Mouse (Mus musculus): ENCODE measurements around the gene Daam2.
A peak's percentile ranks its signal among the peaks of the same experiment; 100 is the strongest.

Daam2 gene

DNA sequence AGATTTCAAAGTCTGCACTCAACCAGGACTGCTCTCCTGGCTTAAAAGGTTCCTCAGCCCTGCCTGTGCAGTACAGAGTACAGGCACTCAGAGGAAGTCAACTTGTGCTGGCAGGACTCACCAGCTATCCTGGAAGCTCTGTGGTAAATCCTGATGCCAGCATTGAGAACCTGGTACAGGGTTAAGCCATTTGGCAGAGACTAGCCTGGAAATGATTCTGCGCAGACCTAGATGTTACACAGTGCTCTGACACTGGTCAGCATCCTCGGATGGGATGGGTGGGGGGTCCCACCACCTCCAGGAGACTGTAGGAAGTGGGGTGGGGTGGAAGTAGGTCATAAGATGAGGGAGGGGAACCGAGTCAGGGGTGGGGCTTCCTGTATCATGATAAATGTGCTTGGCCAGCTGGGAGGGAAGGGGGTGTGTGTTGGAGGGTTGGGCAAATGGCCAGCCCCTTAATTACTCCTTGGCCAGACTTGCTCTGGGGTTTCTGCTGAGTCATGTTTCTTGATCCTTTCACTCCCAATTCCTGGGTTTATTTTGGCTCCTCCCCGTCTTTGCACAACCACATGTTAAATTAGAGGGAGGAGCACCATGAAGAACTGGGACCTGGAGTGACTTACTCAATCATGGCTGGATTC lies 132.0 kb downstream of the Daam2 start:
- DNase-seq (ENCODE audit: low spot score in 2 of 2), result peak; percentile 27 to 51

DNA sequence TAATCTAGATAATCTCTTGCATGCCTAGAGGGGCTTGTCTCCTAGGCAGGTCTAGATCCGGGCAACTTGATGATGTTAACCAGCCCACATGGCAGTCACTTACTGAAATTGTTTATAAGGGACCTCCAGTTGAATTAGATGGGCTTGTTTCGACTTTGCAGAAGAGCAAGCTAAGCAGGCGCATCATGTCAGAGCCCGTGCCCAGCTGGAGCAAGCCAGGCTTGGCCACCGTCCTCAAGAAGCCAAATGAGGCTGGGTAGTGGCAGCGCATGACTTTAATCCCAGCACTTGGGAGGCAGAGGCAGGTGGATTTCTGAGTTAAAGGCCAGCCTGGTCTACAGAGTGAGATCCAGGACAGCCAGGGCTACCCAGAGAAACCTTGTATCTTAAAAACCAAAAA lies 133.0 kb downstream of the Daam2 start:
- DNase-seq (ENCODE audit: low spot score in 2 of 2), result no peak

DNA sequence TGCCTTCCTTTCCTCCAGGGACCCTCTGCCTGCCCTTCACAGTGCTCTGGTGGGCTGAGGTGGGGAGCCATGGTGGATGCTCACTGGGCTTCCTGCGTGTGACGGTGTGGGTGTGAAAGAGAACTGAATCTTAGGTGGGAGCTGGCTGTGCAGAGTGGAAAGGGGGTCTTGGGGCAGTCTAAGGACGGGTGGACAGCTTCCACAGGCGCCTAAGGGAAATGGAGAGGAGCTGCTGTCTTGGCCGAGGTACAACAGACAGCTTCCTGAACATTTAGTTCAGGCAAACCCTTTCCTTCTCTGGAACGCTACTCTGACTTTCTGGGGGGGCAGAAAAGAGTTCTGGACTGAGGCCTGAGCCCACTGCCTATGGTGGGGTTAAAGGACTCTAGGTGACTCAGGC lies 134.0 kb downstream of the Daam2 start:
- no peak for DNase-seq (ENCODE audit: low spot score in 2 of 2)

DNA sequence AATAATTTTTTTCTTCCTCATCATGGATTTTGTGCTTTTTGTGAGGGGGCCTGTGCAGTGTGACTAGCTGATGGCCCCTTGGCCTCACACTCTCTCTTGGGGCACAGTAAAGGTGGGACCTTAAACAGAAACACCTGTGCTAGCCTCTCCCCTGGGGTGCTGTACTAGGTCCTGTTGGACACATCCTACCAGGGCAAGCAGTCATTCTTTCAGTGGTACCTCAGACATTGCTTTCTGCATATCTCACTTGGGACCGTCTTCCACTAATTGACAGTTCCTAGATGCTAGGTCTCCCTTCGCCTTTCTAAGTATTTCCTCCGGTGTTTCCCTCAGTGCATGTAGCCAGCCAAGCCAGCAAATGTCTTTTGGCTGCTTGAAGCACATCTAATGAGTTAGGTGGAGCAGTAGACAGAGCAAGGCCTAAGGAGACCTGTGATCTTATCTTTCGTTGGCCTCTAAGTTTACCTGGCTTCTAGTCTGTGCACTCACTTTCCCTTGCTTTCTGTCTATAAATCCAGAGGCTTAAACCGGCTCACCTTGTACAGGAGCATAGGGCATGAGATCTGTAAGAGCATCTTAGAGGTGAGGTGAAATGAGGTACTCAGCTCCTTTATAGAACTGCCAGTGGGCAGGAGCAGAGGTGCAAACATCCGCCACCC lies 134.5 kb downstream of the Daam2 start:
- DNase-seq (ENCODE audit: low spot score in 2 of 2), result no peak

DNA sequence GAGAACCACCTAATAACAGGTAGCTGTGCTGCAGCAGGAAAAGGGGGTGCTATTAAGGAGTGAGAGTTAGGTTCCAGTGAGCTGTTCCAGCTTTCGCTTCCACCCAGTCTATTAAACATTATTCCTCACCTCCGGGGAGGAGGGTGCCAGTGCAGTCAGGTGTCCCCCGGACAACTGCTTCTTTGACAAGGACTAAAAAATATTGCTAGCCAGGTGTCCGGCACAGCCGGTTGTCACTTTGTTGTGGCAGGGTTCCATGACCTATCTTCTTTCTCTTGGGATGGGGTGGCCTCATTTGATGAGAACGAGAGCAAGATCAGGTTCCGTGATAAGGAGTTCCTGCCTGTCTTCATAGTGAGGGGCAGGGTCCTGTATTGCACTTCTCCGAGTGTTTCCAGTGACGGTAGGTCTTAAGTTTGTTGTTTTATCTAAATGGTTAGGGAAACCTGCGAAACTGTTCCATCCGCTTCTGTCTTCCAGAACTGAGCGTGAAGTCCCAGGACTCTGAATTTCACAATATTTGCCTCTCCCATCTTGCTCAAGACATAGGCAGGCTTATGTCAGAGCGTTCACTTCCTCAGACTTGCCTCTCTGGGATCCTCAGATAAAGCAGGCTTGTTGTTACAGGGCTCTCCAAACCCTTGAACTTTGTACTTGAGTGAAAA lies 135.3 kb downstream of the Daam2 start:
- no peak for DNase-seq (ENCODE audit: low spot score in 2 of 2)

DNA sequence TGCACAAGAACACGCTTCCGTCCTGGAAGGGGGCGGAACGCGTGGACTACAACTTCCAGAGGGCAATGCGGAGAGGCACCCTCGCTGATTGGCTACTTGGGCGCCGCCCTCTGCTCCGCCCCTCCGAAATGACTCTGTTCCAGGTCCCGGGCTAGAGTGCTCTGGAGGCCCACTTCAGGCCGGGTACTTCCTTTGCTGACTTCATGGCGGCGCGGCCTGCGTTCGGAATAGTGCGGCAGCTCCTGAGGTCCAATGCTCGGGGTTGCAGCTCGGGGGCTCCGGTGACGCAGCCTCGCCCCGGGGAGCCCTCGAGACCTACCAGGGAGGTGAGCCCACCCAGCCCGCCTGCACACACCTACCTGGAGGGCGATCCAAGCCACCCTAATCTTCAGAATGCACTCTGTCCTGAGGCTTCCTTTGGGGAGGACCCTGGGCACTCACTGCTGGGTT lies 135.9 kb downstream of the Daam2 start, which contains the start of gene Mocs1:
Gene Mocs1 (plus strand): TSS at position 124 of the 450 bp plus-strand sequence.
- DNase-seq (ENCODE audit: low spot score in 2 of 2), result peak; percentile 94 to 96

DNA sequence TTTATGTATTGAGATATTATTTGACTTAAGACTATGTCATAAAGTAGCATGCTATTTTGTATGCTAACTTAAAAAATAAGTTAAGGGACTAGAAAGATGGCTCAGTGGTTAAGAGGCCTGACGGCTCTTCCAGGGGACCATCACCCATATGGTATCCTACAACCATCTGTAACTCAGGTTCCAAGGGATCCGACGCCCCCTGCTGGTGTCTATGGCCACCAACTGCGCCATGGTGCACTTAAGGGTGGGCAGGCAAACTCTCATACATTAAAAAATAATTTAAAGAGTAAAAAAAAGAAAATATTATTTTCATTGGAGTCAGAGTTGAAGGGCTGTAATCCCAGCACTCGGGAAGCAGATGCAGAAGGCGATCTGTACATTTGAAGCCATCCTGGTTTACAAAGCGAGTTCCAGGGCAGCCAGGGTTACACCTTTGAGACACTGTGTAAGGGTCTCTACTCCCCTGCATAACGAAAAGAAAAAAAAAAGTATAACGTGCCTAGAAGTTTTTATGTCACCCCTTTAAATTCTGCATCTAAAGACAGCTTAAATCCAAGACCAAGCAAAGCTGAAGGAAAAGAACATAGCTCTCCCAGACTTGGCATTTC lies 136.4 kb downstream of the Daam2 start:
- DNase-seq (ENCODE audit: low spot score in 2 of 2), result no peak

DNA sequence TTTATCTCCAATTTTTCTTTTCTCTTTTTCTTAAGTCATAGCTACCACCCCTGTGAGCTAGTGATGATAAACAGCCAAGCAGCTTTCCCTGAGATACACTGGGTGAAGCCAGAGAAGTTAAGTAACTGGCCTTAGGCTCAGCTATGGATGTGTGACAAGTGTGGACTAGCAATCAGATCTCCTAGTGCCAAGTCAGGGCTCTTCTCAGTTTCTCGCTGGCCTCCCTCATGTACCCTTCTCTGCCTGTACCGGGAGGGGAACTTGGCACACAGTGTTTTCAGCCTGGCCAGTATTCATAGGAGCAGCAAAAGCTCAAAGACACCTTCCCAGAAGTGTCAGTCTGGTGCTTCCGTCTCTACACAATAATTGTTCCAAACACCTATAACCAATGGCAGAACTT lies 140.3 kb downstream of the Daam2 start:
- DNase-seq (ENCODE audit: low spot score in 2 of 2), result no peak

DNA sequence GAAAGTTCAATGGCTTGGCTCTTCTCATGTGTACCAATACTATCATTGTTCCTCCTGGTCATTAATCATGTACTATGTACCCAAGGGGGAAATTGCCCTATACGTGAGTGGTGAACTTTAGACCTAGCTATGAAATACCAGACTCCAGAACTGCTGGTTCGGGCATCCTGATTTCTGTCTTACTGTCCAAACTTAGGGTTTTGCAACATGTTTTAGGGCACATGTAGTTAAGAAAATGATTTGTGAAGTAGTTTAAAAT lies 141.1 kb downstream of the Daam2 start:
- no peak for DNase-seq (ENCODE audit: low spot score in 2 of 2)

DNA sequence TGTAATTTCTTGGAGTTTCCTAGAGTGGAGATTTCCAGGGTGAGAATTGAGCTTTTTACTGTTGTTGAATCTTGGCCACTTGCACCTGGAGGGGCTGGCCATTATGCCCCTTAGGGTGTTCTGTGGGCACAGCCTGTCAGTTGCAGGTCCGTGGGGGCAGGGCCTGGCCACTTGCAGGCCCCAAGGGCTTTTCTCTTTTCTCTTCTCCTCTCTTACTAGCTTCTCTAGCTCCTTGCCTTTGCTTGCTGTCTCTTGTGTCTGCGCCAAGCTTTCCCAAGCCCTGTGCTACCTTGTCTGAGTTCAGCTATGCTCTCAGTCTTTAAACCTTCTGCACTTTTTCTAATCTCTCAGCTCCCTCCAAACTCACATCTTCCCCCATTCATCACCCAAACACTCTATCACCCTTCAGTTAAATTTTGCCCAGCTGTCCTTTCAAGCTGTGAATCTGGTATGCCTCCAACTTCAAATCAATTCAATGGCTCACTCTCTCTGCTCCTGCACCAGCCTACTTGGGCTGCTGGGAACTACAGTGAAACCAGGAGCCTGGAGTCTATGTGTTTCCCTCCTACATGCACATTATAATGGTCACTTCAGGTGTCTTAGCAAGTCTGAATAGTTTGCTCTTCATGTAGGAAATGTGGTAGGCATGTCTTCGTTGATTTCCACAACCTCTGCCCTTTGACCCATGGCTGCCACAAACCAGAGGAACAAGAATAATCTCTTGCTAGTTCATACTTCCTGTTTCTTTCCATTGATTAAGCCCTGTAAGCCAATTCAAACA lies 141.7 kb downstream of the Daam2 start:
- DNase-seq (ENCODE audit: low spot score in 2 of 2), result no peak

DNA sequence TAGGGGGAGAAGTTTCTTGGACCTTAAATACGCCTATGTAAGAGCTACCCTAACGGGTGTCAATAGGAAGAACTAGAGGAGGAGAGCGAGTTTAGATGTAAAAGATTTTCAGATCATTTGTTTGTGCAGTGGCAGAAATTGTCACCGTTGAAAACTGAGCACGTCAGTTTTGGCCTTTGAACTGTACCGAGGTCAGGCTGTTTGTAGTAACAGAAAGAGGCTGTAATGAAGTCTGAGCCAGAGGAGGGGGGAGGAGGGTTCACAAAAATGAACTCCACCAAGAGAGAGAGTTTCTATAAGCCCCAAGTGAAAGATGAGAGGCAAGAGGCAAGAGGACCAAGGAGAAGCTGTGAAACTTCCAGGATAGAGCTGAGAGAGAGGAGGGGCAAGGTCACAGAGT lies 144.3 kb downstream of the Daam2 start:
- no peak for DNase-seq (ENCODE audit: low spot score in 2 of 2)

DNA sequence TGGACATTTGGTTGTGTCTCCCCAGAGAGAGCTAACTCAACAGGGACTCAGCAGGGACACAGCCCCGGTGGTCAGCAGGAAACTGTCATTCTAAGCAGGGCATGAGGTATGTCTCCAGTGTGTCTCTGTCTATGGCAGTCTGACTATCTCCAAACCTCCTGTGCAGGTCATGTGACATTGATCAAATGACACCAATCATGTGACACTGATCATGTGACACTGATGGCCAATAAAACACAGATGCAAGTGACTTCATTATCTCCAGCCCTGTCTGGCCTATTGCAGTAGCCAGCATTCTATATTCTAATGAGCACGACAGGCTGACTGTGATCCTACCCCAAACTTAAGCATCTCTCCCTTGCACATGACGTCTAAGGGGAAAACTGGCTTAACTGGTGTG lies 147.9 kb downstream of the Daam2 start:
- no peak for DNase-seq (ENCODE audit: low spot score in 2 of 2)

DNA sequence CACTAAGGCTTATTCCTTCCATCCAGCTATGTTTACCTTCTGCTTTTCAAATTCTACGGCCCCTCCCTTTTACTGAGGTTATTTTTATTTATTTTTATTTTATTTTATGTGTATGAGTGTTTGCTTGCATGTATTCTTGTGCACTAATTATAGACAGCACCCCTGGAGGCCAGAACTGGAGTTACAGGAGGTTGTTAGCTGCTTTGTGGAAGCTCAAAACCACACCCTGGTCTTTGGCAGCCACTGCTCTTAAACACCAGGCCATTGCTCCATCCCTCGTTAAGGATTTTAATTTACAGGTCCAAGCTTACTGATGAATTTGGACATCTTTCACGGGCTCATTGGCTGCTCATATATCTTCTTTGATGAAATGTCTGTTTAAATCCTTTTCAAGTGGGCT lies 150.6 kb downstream of the Daam2 start:
- DNase-seq (ENCODE audit: low spot score in 2 of 2), result no peak

DNA sequence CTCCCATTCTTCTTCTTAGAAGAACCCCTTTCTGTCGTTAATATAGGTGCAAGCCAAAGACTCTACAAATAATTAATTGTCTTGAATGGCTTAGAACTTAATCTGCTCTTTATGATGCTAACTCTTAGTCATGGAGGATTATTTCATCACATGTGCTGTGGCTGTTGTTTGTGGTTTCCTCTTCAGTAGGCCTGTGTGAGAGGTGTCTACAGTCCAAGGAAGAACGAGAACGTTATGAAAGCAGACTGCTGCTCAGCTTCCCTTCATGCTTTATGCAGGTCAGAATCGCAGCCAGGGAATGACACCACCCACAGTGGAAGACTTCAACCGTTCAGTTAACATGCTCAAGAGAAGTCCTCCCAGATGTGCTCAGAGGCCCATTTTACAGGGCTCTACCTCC lies 151.2 kb downstream of the Daam2 start:
- DNase-seq (ENCODE audit: low spot score in 2 of 2), result no peak

Measured in spleen, postnatal 36 days (tissue).